Mouse (Mus musculus) embryonic fibroblast, embryonic 13.5 days (primary cell): ENCODE data around the gene B4galt4.

Experiments used
- CTCF ChIP-seq: IDR thresholded peaks from 2 replicates; pipeline ENCODE4 v1.5.1; 2011; ENCODE audit warnings: mild to moderate bottlenecking, control low read depth, low read length, moderate library complexity, borderline replicate concordance; ENCODE audit not compliant: insufficient read depth
- POLR2A ChIP-seq: IDR thresholded peaks from 2 replicates; pipeline ENCODE4 v1.6.1; 2011; ENCODE audit warnings: low read depth, mild to moderate bottlenecking, control low read depth, low read length, moderate library complexity

- TF ChIP-seq POLR2A (no peak), CTCF (no peak)
These were observed 47.0 kb downstream of the B4galt4 start for GRCm38 (mm10) chr16:38789016-38789415.
